Mouse (Mus musculus) embryonic facial prominence, embryonic 14.5 days (tissue): Measurements from ENCODE around the gene Prokr1. TPM values are rescaled to one million over a fixed set of nuclear protein-coding genes. Genes with fewer than 3 reads are reported as not detected.
A peak's percentile ranks its signal among the peaks of the same experiment; 100 is the strongest.

Experiments
- ATAC-seq: fragments of 200-750 bp; cut with Nextera tagmentation; 2 replicates; pipeline ENCODE4 v1.8.0; 2017; ENCODE audit warnings: low read depth, moderate number of reproducible peaks, moderate TSS enrichment
- DNase-seq: peaks from one replicate; pipeline ENCODE4 v3.0.0-alpha.2; 2015; ENCODE audit warnings: low spot score
- H3K27ac ChIP-seq: fragments of 300-500 bp; sonication (generic); replicated peaks from 2 replicates; pipeline ENCODE4 v1.5.1; 2014; ENCODE audit warnings: low read depth, mild to moderate bottlenecking, low read length, moderate library complexity
- H3K27me3 ChIP-seq: fragments of 300-500 bp; sonication (generic); replicated peaks from 2 replicates; pipeline ENCODE4 v1.6.1; 2014; ENCODE audit warnings: low read length; ENCODE audit not compliant: control insufficient read depth, insufficient read depth
- H3K36me3 ChIP-seq: fragments of 300-500 bp; sonication (generic); 2 replicates; pipeline ENCODE4 v1.6.1; 2014; ENCODE audit warnings: low read length, mixed read lengths; ENCODE audit not compliant: control insufficient read depth, insufficient read depth
- H3K4me1 ChIP-seq: fragments of 300-500 bp; sonication (generic); 2 replicates; pipeline ENCODE4 v1.6.1; 2014; ENCODE audit warnings: antibody characterized with exemption, low read length; ENCODE audit not compliant: control insufficient read depth, insufficient read depth
- H3K4me2 ChIP-seq: fragments of 300-500 bp; sonication (generic); 2 replicates; pipeline ENCODE4 v1.6.1; 2014; ENCODE audit warnings: low read depth, mild to moderate bottlenecking, low read length, moderate library complexity, mixed read lengths
- H3K4me3 ChIP-seq: fragments of 300-500 bp; sonication (generic); 2 replicates; pipeline ENCODE4 v1.5.1; 2014; ENCODE audit warnings: low read depth, mild to moderate bottlenecking, low read length
- H3K9ac ChIP-seq: fragments of 300-500 bp; sonication (generic); 2 replicates; pipeline ENCODE4 v1.6.1; 2014; ENCODE audit warnings: low read depth, mild to moderate bottlenecking, low read length, moderate library complexity, mixed read lengths
- H3K9me3 ChIP-seq: fragments of 300-500 bp; sonication (generic); 2 replicates; pipeline ENCODE4 v1.6.1; 2016; ENCODE audit warnings: low read length; ENCODE audit not compliant: control insufficient read depth
- WGBS: fragments of 180-500 bp; shearing (Covaris S2); extraction: QIAGEN DNeasy Blood & Tissue Kit; methylation state at CpG from one replicate; pipeline ENCODE4 v1.1.7; 2014; 5-methylcytosine and 5-hydroxymethylcytosine counted together
- polyA plus RNA-seq: library from polyadenylated mRNA; unstranded; fragments of >200 nt; fragmentation: Nextera tagmentation; extraction: Ambion mirVana; gene quantifications from 2 replicates; pipeline ENCODE4 v1.2.1, GENCODE M21; 2014

The Prokr1 gene
- polyA plus RNA-seq, 1 experiment from 2014 or later = 10.1 TPM

GRCm38 (mm10) chr6:87614794-87615695, 24.5 kb upstream of the Prokr1 start:
- no peak overlapping the region for H3K27ac ChIP-seq
- DNase-seq = peak; percentile 26
- no peak overlapping the region for H3K4me2 ChIP-seq
- no peak overlapping the region for H3K9ac ChIP-seq
- no peaks in the 10 kb centered on the region for H3K36me3 ChIP-seq
- H3K27me3 ChIP-seq = no peaks in the 10 kb centered on the region
- peak; percentile 26; the same call in 1 of the 2 replicates for ATAC-seq
- no peaks in the 10 kb centered on the region for H3K4me1 ChIP-seq
- WGBS = 44% methylated on average over 11 of the region's 11 CpGs
- H3K9me3 ChIP-seq = no peaks in the 10 kb centered on the region
- no peak overlapping the region for H3K4me3 ChIP-seq

- Histone ChIP-seq H3K4me3 (no peak overlapping the region), H3K9me3 (no peaks in the 10 kb centered on the region), H3K4me1 (no peaks in the 10 kb centered on the region), H3K9ac (no peak overlapping the region), H3K27ac (no peak overlapping the region), H3K4me2 (no peak overlapping the region), H3K27me3 (no peaks in the 10 kb centered on the region), H3K36me3 (no peaks in the 10 kb centered on the region)
- DNase-seq (peak; percentile 62), ATAC-seq (peak; percentile 18; the same call in 1 of the 2 replicates)
Observed at GRCm38 (mm10) chr6:87599825-87600224, 9.3 kb upstream of the Prokr1 start.

GRCm38 (mm10) chr6:87597116-87597833, 6.7 kb upstream of the Prokr1 start:
- Histone ChIP-seq H3K4me3 (no peak overlapping the region), H3K27ac (no peak overlapping the region)
- WGBS = 49% methylated on average over 10 of the region's 10 CpGs

GRCm38 (mm10) chr6:87594188-87594587, 3.6 kb upstream of the Prokr1 start:
- no peaks in the 10 kb centered on the region for H3K36me3 ChIP-seq
- WGBS = 55% methylated on average over 6 of the region's 6 CpGs
- H3K9ac ChIP-seq = no peak overlapping the region
- no peak overlapping the region for H3K4me3 ChIP-seq
- H3K4me2 ChIP-seq = no peak overlapping the region
- no peaks in the 10 kb centered on the region for H3K9me3 ChIP-seq
- ATAC-seq (no peak), DNase-seq (no peak)
- 0 out of 2 replicates have a peak, but pooled peaks cover 4% of the 10 kb centered on the region for H3K4me1 ChIP-seq
- H3K27me3 ChIP-seq = no peaks in the 10 kb centered on the region
- H3K27ac ChIP-seq = no peak overlapping the region

More at GRCm38 (mm10) chr6:87597116-87597833, 6.7 kb upstream of the Prokr1 start:
- Histone ChIP-seq H3K4me1 (no peaks in the 10 kb centered on the region), H3K9me3 (no peaks in the 10 kb centered on the region), H3K4me2 (no peak overlapping the region), H3K36me3 (no peaks in the 10 kb centered on the region), H3K9ac (no peak overlapping the region), H3K27me3 (no peaks in the 10 kb centered on the region)
- peak; percentile 80 for ATAC-seq
- DNase-seq = peak; percentile 78

- Histone ChIP-seq H3K4me1 (0 out of 2 replicates have a peak, but pooled peaks cover 4% of the 10 kb centered on the region), H3K4me3 (peak overlapping the region; percentile 52), H3K36me3 (no peaks in the 10 kb centered on the region), H3K9me3 (no peaks in the 10 kb centered on the region), H3K27me3 (no peaks in the 10 kb centered on the region), H3K9ac (peak overlapping the region; percentile 66), H3K4me2 (peak overlapping the region; percentile 90), H3K27ac (no peak overlapping the region)
- DNase-seq = no peak
- 9% methylated on average over 11 of the region's 12 CpGs for WGBS
- ATAC-seq = no peak
Observed at GRCm38 (mm10) chr6:87589718-87590393, 687 bp downstream of the Prokr1 start.

GRCm38 (mm10) chr6:87583991-87584390, 6.6 kb downstream of the Prokr1 start:
- no peak overlapping the region for H3K9ac ChIP-seq
- WGBS = 86% methylated on average over 7 of the region's 7 CpGs
- no peak overlapping the region for H3K4me2 ChIP-seq
- no peaks in the 10 kb centered on the region for H3K27me3 ChIP-seq
- DNase-seq = no peak
- H3K4me1 ChIP-seq = no peaks in the 10 kb centered on the region
- ATAC-seq = no peak
- no peak overlapping the region for H3K4me3 ChIP-seq
- no peaks in the 10 kb centered on the region for H3K36me3 ChIP-seq
- H3K27ac ChIP-seq = no peak overlapping the region
- no peaks in the 10 kb centered on the region for H3K9me3 ChIP-seq

GRCm38 (mm10) chr6:87583183-87583611, 7.3 kb downstream of the Prokr1 start:
- H3K9ac ChIP-seq = no peak overlapping the region
- H3K4me2 ChIP-seq = no peak overlapping the region
- no peak overlapping the region for H3K4me3 ChIP-seq
- no peak for DNase-seq
- H3K9me3 ChIP-seq = no peaks in the 10 kb centered on the region
- H3K4me1 ChIP-seq = no peaks in the 10 kb centered on the region
- H3K27ac ChIP-seq = no peak overlapping the region
- H3K27me3 ChIP-seq = no peaks in the 10 kb centered on the region
- 89% methylated on average over 1 of the region's 1 CpGs for WGBS
- no peaks in the 10 kb centered on the region for H3K36me3 ChIP-seq
- ATAC-seq = no peak

- no peak overlapping the region; the same call in 1 of the 2 replicates for H3K27ac ChIP-seq
- no peak overlapping the region for H3K9ac ChIP-seq
- H3K27me3 ChIP-seq = no peaks in the 10 kb centered on the region
- no peaks in the 10 kb centered on the region for H3K9me3 ChIP-seq
- H3K36me3 ChIP-seq = no peaks in the 10 kb centered on the region
- WGBS = 64% methylated on average over 6 of the region's 6 CpGs
- no peak overlapping the region for H3K4me3 ChIP-seq
- no peaks in the 10 kb centered on the region for H3K4me1 ChIP-seq
- no peak overlapping the region for H3K4me2 ChIP-seq
- DNase-seq (peak; percentile 63), ATAC-seq (no peak)
Observed at GRCm38 (mm10) chr6:87582456-87582855, 8.1 kb downstream of the Prokr1 start.
